Mouse (Mus musculus) heart, adult 2 months (tissue): ENCODE measurements at regions not wholly inside any gene's neighbourhood (a gene's known extent, or its start where the extent isn't known, plus 50 kb on each side); places are given as distances from the start of the nearest gene placed in this dataset.

Experiments used
- CTCF ChIP-seq: fragments of 200-600 bp; IDR thresholded peaks from 2 replicates; pipeline ENCODE4 v1.8.1; 2022; ENCODE audit warnings: antibody characterized with exemption, mild to moderate bottlenecking, moderate library complexity
- POLR2A ChIP-seq: fragments of 200-500 bp; IDR thresholded peaks from 2 replicates; pipeline ENCODE4 v1.6.1; 2011; ENCODE audit warnings: mild to moderate bottlenecking, low read depth, low read length, control low read depth; ENCODE audit not compliant: insufficient read depth

- no peak for TF ChIP-seq CTCF
- TF ChIP-seq POLR2A: no peak
Measured at GRCm38 (mm10) chr11:31742160-31742559, 70.5 kb upstream of the Bod1 start.
